30 mouse cellular contexts compared by ENCODE assay signal in the genomic region with DNA sequence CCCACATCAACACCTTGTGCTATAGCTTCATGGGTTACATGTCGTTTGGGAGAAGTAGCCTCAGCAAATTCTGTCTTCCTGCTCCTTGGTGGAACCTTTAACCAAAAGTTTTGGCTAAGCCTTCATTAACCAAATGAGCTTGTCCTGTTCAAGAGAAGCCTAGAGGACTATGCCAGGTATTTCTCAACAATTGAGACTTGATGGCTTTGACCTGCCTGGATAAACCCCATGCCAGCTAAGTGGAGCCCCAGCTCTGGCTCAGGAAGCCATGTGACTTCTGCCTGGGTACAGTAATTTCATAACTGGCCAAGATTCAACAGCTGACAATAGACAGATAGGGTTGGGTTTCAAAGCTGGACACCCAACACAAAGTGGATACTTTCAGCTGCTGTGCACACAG.
"Had no signal": no experiment of that assay in that cellular context is flagged by ENCODE, and none has a peak within 500 bp of the region (broad histone marks: within the 10 kb centered on the region; RNA-seq: fewer than 3 reads in every experiment).

No protein-coding gene starts in this region.

- ATAC-seq: liver, embryonic 12.5 days; liver, postnatal 0 days; lung, postnatal 0 days; midbrain, embryonic 13.5 days; midbrain, embryonic 15.5 days; midbrain, embryonic 16.5 days had no signal

- H3K36me3 ChIP-seq: limb, embryonic 10.5 days; limb, embryonic 12.5 days; limb, embryonic 13.5 days; limb, embryonic 15.5 days; liver, embryonic 12.5 days; liver, embryonic 13.5 days; liver, embryonic 15.5 days; lung, embryonic 15.5 days; midbrain, embryonic 10.5 days; midbrain, embryonic 12.5 days; midbrain, embryonic 13.5 days; midbrain, embryonic 15.5 days; neural tube, embryonic 12.5 days had no signal

- DNase-seq: left cerebral cortex, postnatal 4 days; liver, embryonic 13.5 days; liver, postnatal 0 days; lung, adult 18-20 months; lung, adult 2 months; lung, embryonic 14.5 days; lung, postnatal 10 days; lung, postnatal 14 days; lung, postnatal 36 days; lung, postnatal 4 days; midbrain, embryonic 14.5 days had no signal

- H3K9ac ChIP-seq: limb, embryonic 12.5 days; limb, embryonic 13.5 days; limb, embryonic 15.5 days; liver, embryonic 12.5 days; liver, embryonic 13.5 days; liver, embryonic 14.5 days; liver, embryonic 15.5 days; liver, postnatal 0 days; lung, embryonic 14.5 days; lung, embryonic 15.5 days; midbrain, embryonic 12.5 days; midbrain, embryonic 13.5 days; midbrain, embryonic 15.5 days; neural tube, embryonic 12.5 days had no signal

- H3K4me3 ChIP-seq: left cerebral cortex, adult 2 months; limb, embryonic 10.5 days; limb, embryonic 12.5 days; limb, embryonic 13.5 days; limb, embryonic 15.5 days; liver, embryonic 12.5 days; liver, embryonic 13.5 days; liver, embryonic 15.5 days; lung, embryonic 15.5 days; megakaryocyte, embryonic 14.5 days; midbrain, embryonic 10.5 days; midbrain, embryonic 12.5 days; midbrain, embryonic 13.5 days; midbrain, embryonic 15.5 days; myocyte; neural tube, embryonic 12.5 days had no signal

- H3K4me1 ChIP-seq: limb, embryonic 10.5 days; limb, embryonic 12.5 days; limb, embryonic 13.5 days; limb, embryonic 15.5 days; liver, embryonic 12.5 days; liver, embryonic 13.5 days; liver, embryonic 15.5 days; lung, embryonic 15.5 days; megakaryocyte, embryonic 14.5 days; midbrain, embryonic 10.5 days; midbrain, embryonic 12.5 days; midbrain, embryonic 13.5 days; midbrain, embryonic 15.5 days; neural tube, embryonic 12.5 days had no signal

- H3K27me3 ChIP-seq: limb, embryonic 12.5 days; limb, embryonic 13.5 days; limb, embryonic 15.5 days; liver, embryonic 12.5 days; liver, embryonic 13.5 days; liver, embryonic 15.5 days; lung, embryonic 15.5 days; megakaryocyte, embryonic 14.5 days; midbrain, embryonic 12.5 days; midbrain, embryonic 13.5 days; midbrain, embryonic 15.5 days; neural tube, embryonic 12.5 days had no signal

- H3K27ac ChIP-seq: left cerebral cortex, adult 2 months; limb, embryonic 10.5 days; limb, embryonic 12.5 days; limb, embryonic 13.5 days; limb, embryonic 15.5 days; liver, embryonic 12.5 days; liver, embryonic 13.5 days; liver, embryonic 14.5 days; liver, embryonic 15.5 days; lung, embryonic 15.5 days; macrophage; midbrain, embryonic 10.5 days; midbrain, embryonic 12.5 days; midbrain, embryonic 13.5 days; midbrain, embryonic 15.5 days; neural tube, embryonic 12.5 days had no signal
